Mouse (Mus musculus) frontal cortex, adult 2 months (tissue): ENCODE measurements around the gene Egfem1. TPM values are rescaled to one million over a fixed set of nuclear protein-coding genes. Genes with fewer than 3 reads are reported as not detected.

Experiments used
- DNase-seq, 2 experiments: peaks; one replicate each; pipeline ENCODE4 v3.0.0; 2022; ENCODE audit warnings: low spot score in 1 of 2; ENCODE audit errors: extremely low spot score in 1 of 2
- polyA plus RNA-seq: library from polyadenylated mRNA; depleted of rRNA; stranded (reverse); fragments of >200 nt; gene quantifications from 2 replicates; pipeline ENCODE4 v1.2.3, GENCODE M21; 2012

The Egfem1 gene
- polyA plus RNA-seq, 1 experiment = 12.3 TPM

DNA sequence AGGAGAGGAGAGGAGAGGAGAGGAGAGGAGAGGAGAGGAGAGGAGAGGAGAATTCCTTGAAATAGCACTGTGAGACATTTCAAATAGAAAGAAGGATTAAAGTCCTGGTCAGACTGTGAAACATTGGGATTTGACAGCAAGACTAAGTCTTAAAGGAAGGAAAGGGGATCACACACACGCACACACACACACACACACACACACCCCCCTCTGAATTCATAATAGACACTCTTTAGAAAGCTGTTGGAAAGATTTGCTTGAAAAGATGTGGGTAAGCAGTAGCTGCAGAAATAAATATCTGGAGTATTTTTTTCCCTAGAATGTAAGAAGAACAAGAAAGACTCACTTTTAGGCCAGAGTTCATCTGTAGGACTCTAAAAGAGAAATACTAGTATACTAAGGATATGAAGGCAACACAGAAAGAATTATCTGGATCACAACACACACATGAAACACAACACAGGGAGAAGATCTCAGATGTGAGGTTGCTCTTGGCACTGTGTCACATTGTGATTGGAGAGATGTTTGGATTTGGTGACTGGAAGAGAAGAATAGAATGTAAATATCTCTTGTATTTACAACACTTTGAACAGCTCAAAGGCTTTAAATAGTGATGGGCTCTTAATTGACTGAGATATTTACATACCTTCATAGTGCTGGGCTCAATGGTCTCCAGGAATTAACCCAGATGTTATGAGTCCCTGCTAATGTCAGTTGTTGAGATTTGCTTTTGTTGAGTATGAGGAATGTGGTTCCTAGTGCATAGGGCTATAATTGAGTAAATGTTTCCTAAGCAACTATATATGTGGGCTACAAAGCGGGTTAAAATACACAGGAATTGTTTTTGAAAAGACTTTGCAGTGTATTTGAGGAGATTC is 50.5 kb downstream of the Egfem1 start:
- DNase-seq = no peak

DNA sequence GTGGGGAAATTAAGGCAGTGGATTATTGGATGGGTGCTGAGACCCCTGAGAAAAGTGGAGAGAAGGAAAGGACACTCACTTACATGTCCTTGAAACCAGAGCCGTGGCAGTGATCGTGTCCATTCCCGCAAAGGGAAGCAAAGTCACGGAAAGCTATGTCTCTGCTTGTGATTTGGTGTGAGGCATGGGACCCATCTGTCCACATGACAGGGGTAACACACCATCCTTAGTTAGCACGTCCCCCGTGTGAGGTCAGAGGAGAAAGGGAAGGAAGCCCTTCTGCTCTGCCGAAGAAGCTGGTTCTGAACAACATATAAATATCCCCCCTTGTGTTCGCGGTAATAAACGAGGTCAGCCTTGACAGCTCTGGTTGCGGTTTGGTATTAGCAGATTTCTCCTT is 52.7 kb downstream of the Egfem1 start:
- DNase-seq = no peak

GRCm38 (mm10) chr3:29135176-29136064 is 53.6 kb downstream of the Egfem1 start:
- no peak for DNase-seq

GRCm38 (mm10) chr3:29136065-29136955 is 54.5 kb downstream of the Egfem1 start:
- DNase-seq = no peak

DNA sequence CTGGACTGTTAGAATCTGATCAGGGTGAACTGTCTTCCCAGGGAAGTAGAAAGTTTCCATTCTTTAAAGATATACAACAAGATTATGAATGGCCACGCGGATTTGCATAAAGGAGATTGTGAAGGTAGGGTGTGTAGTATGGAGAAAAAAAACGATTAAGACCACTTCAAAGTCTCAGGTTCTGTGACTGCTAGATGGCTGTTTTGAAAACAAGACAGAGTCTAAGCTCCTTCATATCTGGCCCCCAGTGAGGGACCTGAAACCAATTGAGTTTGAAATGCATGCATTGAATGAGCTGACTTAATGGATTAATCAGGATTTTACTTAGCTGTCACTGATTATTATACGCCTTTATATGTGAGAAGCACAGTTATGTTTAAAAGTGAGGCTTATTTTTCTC is 86.6 kb downstream of the Egfem1 start:
- no peak for DNase-seq

DNA sequence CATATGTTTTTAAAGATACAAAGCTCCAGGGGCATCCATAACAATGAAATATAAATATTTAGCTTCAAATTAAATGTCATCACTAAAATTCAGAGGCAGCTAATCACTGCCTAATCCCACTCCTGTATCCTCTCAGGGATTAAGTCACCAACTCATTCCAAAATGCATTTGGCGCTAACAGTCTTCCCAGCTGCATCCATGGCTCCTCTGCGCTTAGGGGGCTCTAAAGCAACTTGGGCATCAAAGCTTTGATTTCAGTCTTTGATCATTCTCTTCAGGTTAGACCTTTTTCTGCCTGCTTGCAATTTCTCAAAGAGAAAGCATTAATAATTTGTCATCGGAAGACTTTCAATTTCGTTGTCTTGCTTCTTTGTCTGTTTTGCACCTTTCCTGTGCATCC is 87.2 kb downstream of the Egfem1 start:
- DNase-seq = no peak

DNA sequence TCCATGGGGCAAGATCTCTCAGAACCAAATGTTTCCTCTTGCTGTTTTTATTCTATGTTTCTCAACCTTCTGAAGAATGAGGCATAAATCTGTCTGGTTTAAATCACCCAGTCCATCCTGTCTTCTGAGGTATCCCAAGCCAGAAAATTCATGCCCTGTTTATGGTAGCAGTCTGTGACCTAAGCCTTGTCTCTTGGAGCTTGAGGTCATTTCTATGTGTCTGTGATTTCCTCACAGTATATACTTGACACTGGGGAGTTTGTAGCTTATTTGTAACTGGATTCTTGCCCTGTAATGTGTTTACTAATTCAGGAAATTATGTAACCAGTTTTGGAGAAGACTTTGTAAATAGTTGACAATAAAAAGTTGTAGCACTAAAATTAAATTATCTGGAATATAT is 95.2 kb downstream of the Egfem1 start:
- no peak for DNase-seq

GRCm38 (mm10) chr3:29182988-29183387 is 101.2 kb downstream of the Egfem1 start:
- DNase-seq = no peak

DNA sequence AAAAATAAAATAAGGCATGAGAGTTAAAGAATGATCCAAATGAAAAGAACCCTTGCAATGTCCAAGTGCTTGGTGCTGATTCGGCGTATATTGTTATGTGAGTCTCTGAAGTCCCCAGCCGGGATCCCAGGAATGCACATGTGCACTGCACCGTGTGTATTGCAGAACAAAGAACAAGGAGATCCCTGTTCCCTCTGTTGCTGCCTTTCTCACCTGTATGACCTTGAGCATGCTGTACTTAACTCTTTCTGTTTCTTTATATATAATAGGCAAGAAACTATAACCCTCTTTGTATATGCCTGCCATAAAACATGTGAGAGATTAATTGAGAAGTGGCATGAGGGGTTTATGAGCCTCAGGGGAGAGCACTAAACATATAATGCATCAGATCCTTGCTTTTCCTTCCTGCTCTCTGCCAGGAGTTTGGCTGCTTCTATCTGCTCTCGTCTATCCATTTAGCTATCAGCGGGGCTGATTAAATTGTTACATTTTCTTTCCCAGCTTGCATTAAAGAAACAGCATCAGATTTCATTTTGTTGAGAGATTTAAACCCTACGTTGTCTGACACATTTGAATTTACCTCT is 101.9 kb downstream of the Egfem1 start:
- no peak for DNase-seq

GRCm38 (mm10) chr3:29184486-29185241 is 102.8 kb downstream of the Egfem1 start:
- no peak for DNase-seq

- DNase-seq = no peak
Observed at GRCm38 (mm10) chr3:29190263-29190662, 108.4 kb downstream of the Egfem1 start.

GRCm38 (mm10) chr3:29197727-29198512 is 116.1 kb downstream of the Egfem1 start:
- DNase-seq = peak in 1 of 2 experiments; percentile 18

DNA sequence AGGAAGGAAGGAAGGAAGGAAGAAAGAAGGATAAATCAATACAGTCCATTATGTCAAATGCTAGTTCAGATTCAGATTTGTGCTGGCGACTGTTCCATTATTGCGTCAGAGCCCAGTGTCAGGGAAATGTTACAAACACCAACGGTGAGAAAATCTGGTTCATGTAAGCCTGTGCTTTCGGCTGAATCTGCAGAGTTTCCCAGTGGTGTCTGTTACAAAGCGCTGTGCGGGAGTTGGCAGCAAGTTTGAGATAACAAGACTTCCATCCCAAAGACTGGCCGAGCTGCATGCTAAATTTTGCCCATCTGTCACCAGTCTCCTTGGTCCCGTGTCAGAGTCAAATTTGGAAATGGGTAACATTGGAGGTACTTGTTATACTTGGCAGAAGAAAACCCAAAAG is 118.8 kb downstream of the Egfem1 start:
- peak in 1 of 2 experiments; percentile 30 for DNase-seq

GRCm38 (mm10) chr3:29202536-29202935 is 120.7 kb downstream of the Egfem1 start:
- DNase-seq = no peak

- DNase-seq = no peak
Observed at GRCm38 (mm10) chr3:29222414-29222813, 140.6 kb downstream of the Egfem1 start.

DNA sequence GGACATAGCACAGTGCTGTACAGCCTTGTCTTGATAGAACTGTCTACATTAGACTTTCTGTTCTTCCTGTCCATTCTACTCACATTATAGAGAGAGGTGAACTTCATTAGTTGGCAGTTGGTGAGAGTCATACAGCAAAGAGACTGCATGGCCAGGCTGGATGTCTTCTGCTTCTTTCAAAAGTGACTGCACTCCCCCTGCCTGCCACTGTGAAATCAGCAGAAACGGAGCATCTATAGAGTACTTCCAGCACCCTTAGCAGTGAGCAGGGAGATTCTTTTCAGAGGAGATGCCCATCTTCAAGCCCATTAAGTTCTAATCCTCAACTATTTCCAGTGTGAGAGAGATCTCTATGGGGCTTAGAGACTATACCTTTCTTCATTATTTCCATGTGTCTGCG is 147.9 kb downstream of the Egfem1 start:
- DNase-seq = no peak

DNA sequence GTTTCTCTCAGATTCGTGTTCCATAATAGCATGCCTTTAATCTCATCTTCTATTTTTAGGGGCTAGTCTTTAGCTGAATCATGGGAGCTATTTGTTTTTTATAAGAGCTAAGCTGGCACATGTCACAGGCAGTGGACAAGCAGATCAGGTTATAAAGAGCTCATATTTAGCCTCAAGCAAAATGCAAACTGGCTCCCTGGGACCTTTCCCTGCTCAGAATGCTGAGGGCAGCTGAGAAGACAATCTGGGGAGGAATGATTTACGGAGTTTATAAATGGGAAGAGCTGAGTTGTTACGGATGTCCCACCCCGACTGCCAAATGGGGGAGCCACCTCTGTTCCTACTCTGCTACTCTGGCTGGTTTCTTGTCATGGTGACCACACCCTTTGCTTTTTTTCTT is 153.7 kb downstream of the Egfem1 start:
- DNase-seq = no peak

GRCm38 (mm10) chr3:29236517-29236916 is 154.7 kb downstream of the Egfem1 start:
- no peak for DNase-seq

- DNase-seq = no peak
Observed at GRCm38 (mm10) chr3:29243600-29243999, 161.8 kb downstream of the Egfem1 start.
